Mouse (Mus musculus): ENCODE measurements around the gene Il16. TPM values are rescaled to one million over a fixed set of nuclear protein-coding genes. Genes with fewer than 3 reads are reported as not detected.
A peak's percentile ranks its signal among the peaks of the same experiment; 100 is the strongest.

Il16 gene
- polyA plus RNA-seq, 1 experiment from 2014 or later, result 9.8 TPM

GRCm38 (mm10) chr7:83731961-83732666, 13.4 kb downstream of the Il16 start:
- no peak overlapping the region for H3K4me2 ChIP-seq (ENCODE audit: low read depth, low read length)
- 76% methylated on average over 15 of the region's 15 CpGs for WGBS (ENCODE audit: insufficient replicate concordance)
- no peaks in the 10 kb centered on the region for H3K27me3 ChIP-seq (ENCODE audit: insufficient read depth, low read length)
- no peak for ATAC-seq
- peak; percentile 8 for DNase-seq
- no peak overlapping the region for H3K4me3 ChIP-seq (ENCODE audit: low read depth, low read length)
- H3K9me3 ChIP-seq (ENCODE audit: low read length), result no peaks in the 10 kb centered on the region
- H3K27ac ChIP-seq (ENCODE audit: low read depth), result no peak overlapping the region
- no peaks in the 10 kb centered on the region for H3K36me3 ChIP-seq (replicated peaks; ENCODE audit: insufficient read depth, low read length)
- no peaks in the 10 kb centered on the region for H3K4me1 ChIP-seq (ENCODE audit: insufficient read depth)
- H3K9ac ChIP-seq (replicated peaks), result no peak overlapping the region
- TF ChIP-seq EP300 (IDR thresholded peaks at IDR 0.05; ENCODE audit: low read depth) (no peak), CTCF (IDR thresholded peaks at IDR 0.05; ENCODE audit: low read depth) (no peak)

- no peaks in the 10 kb centered on the region for H3K9me3 ChIP-seq (ENCODE audit: low read length)
- no peak overlapping the region for H3K9ac ChIP-seq (replicated peaks)
- WGBS (ENCODE audit: insufficient replicate concordance), result 69% methylated on average over 6 of the region's 6 CpGs
- H3K27ac ChIP-seq (ENCODE audit: low read depth), result no peak overlapping the region
- no peaks in the 10 kb centered on the region for H3K27me3 ChIP-seq (ENCODE audit: insufficient read depth, low read length)
- no peak overlapping the region for H3K4me2 ChIP-seq (ENCODE audit: low read depth, low read length)
- no peaks in the 10 kb centered on the region for H3K36me3 ChIP-seq (replicated peaks; ENCODE audit: insufficient read depth, low read length)
- H3K4me3 ChIP-seq (ENCODE audit: low read depth, low read length), result no peak overlapping the region
- no peaks in the 10 kb centered on the region for H3K4me1 ChIP-seq (ENCODE audit: insufficient read depth)
- TF ChIP-seq CTCF (IDR thresholded peaks at IDR 0.05; ENCODE audit: low read depth) (no peak), EP300 (IDR thresholded peaks at IDR 0.05; ENCODE audit: low read depth) (no peak)
- DNase-seq, result peak; percentile 1
- ATAC-seq, result no peak
Observed at GRCm38 (mm10) chr7:83731297-83731696, 14.2 kb downstream of the Il16 start.

GRCm38 (mm10) chr7:83726936-83727632, 18.4 kb downstream of the Il16 start:
- DNase-seq (no peak), ATAC-seq (no peak)
- Histone ChIP-seq H3K27me3 (ENCODE audit: insufficient read depth, low read length) (no peaks in the 10 kb centered on the region), H3K36me3 (replicated peaks; ENCODE audit: insufficient read depth, low read length) (no peaks in the 10 kb centered on the region), H3K4me2 (ENCODE audit: low read depth, low read length) (no peak overlapping the region), H3K4me3 (ENCODE audit: low read depth, low read length) (no peak overlapping the region), H3K4me1 (ENCODE audit: insufficient read depth) (0 out of 2 replicates have a peak, but pooled peaks cover 2% of the 10 kb centered on the region), H3K9me3 (ENCODE audit: low read length) (no peaks in the 10 kb centered on the region), H3K9ac (replicated peaks) (no peak overlapping the region), H3K27ac (ENCODE audit: low read depth) (no peak overlapping the region)
- WGBS (ENCODE audit: insufficient replicate concordance), result 67% methylated on average over 5 of the region's 5 CpGs
- no peak for TF ChIP-seq CTCF (IDR thresholded peaks at IDR 0.05; ENCODE audit: low read depth)
- no peak for TF ChIP-seq EP300 (IDR thresholded peaks at IDR 0.05; ENCODE audit: low read depth)

GRCm38 (mm10) chr7:83725801-83726200, 19.7 kb downstream of the Il16 start:
- TF ChIP-seq EP300 (IDR thresholded peaks at IDR 0.05; ENCODE audit: low read depth) (no peak), CTCF (IDR thresholded peaks at IDR 0.05; ENCODE audit: low read depth) (no peak)
- Histone ChIP-seq H3K27me3 (ENCODE audit: insufficient read depth, low read length) (no peaks in the 10 kb centered on the region), H3K9ac (replicated peaks) (no peak overlapping the region), H3K36me3 (replicated peaks; ENCODE audit: insufficient read depth, low read length) (no peaks in the 10 kb centered on the region), H3K27ac (ENCODE audit: low read depth) (no peak overlapping the region), H3K4me3 (ENCODE audit: low read depth, low read length) (no peak overlapping the region), H3K9me3 (ENCODE audit: low read length) (no peaks in the 10 kb centered on the region), H3K4me1 (ENCODE audit: insufficient read depth) (0 out of 2 replicates have a peak, but pooled peaks cover 2% of the 10 kb centered on the region), H3K4me2 (ENCODE audit: low read depth, low read length) (no peak overlapping the region)
- DNase-seq (no peak), ATAC-seq (no peak)

GRCm38 (mm10) chr7:83724541-83724940, 21.0 kb downstream of the Il16 start:
- Histone ChIP-seq H3K4me1 (ENCODE audit: insufficient read depth) (0 out of 2 replicates have a peak, but pooled peaks cover 2% of the 10 kb centered on the region), H3K27ac (ENCODE audit: low read depth) (no peak overlapping the region), H3K4me2 (ENCODE audit: low read depth, low read length) (no peak overlapping the region), H3K27me3 (ENCODE audit: insufficient read depth, low read length) (no peaks in the 10 kb centered on the region), H3K4me3 (ENCODE audit: low read depth, low read length) (no peak overlapping the region), H3K9ac (replicated peaks) (no peak overlapping the region), H3K9me3 (ENCODE audit: low read length) (no peaks in the 10 kb centered on the region), H3K36me3 (replicated peaks; ENCODE audit: insufficient read depth, low read length) (no peaks in the 10 kb centered on the region)
- 49% methylated on average over 2 of the region's 2 CpGs for WGBS (ENCODE audit: insufficient replicate concordance)
- no peak for ATAC-seq
- no peak for TF ChIP-seq EP300 (IDR thresholded peaks at IDR 0.05; ENCODE audit: low read depth)
- no peak for TF ChIP-seq CTCF (IDR thresholded peaks at IDR 0.05; ENCODE audit: low read depth)
- DNase-seq, result no peak

- ATAC-seq (no peak), DNase-seq (no peak)
- Histone ChIP-seq H3K4me2 (ENCODE audit: low read depth, low read length) (no peak overlapping the region), H3K4me3 (ENCODE audit: low read depth, low read length) (no peak overlapping the region), H3K27me3 (ENCODE audit: insufficient read depth, low read length) (no peaks in the 10 kb centered on the region), H3K9me3 (ENCODE audit: low read length) (no peaks in the 10 kb centered on the region), H3K4me1 (ENCODE audit: insufficient read depth) (0 out of 2 replicates have a peak, but pooled peaks cover 2% of the 10 kb centered on the region), H3K27ac (ENCODE audit: low read depth) (no peak overlapping the region), H3K36me3 (replicated peaks; ENCODE audit: insufficient read depth, low read length) (no peaks in the 10 kb centered on the region), H3K9ac (replicated peaks) (no peak overlapping the region)
- TF ChIP-seq CTCF (IDR thresholded peaks at IDR 0.05; ENCODE audit: low read depth) (no peak), EP300 (IDR thresholded peaks at IDR 0.05; ENCODE audit: low read depth) (no peak)
Observed at GRCm38 (mm10) chr7:83723954-83724353, 21.6 kb downstream of the Il16 start.
